Mouse (Mus musculus) myocyte (in vitro differentiated cells): ENCODE results near the gene Lamtor5.
A peak's percentile ranks its signal among the peaks of the same experiment; 100 is the strongest.

ENCODE experiments used
- CEBPB ChIP-seq: IDR thresholded peaks from 2 replicates; pipeline ENCODE4 v1.6.1; 2011; ENCODE audit warnings: mild to moderate bottlenecking, moderate library complexity; ENCODE audit not compliant: poor library complexity, insufficient read depth, severe bottlenecking
- E2F4 ChIP-seq: IDR thresholded peaks from one replicate; pipeline ENCODE4 v1.6.1; 2011; ENCODE audit warnings: mild to moderate bottlenecking, control low read depth, moderate library complexity; ENCODE audit not compliant: insufficient read depth
- MAX ChIP-seq: IDR thresholded peaks from one replicate; pipeline ENCODE4 v1.6.1; 2011; ENCODE audit warnings: low read depth, mild to moderate bottlenecking, control low read depth
- MYOD1 ChIP-seq, 3 experiments: IDR thresholded peaks; one replicate each; pipeline ENCODE4 v1.6.1; 2011; ENCODE audit warnings: control low read depth in 2 of 3, low read depth in 2 of 3, mild to moderate bottlenecking in 2 of 3, moderate library complexity in 1 of 3; ENCODE audit not compliant: insufficient read length in 2 of 3, control insufficient read depth in 1 of 3
- MYOG ChIP-seq, 3 experiments: IDR thresholded peaks; one replicate each; pipeline ENCODE4 v1.6.1; 2011; ENCODE audit warnings: control low read depth in 2 of 3, low read depth in 2 of 3, mild to moderate bottlenecking in 2 of 3; ENCODE audit not compliant: insufficient read length in 2 of 3, control insufficient read depth in 1 of 3, insufficient read depth in 1 of 3
- POLR2A ChIP-seq: IDR thresholded peaks from one replicate; pipeline ENCODE4 v1.6.1; 2011; ENCODE audit warnings: low read depth, mild to moderate bottlenecking, control low read depth, moderate library complexity; ENCODE audit not compliant: insufficient read length
- POLR2AphosphoS2 ChIP-seq: IDR thresholded peaks from one replicate; pipeline ENCODE4 v1.6.1; 2011; ENCODE audit warnings: low read depth, control low read depth; ENCODE audit not compliant: insufficient read length
- SRF ChIP-seq: IDR thresholded peaks from one replicate; pipeline ENCODE4 v1.6.1; 2011; ENCODE audit warnings: low read depth; ENCODE audit not compliant: control insufficient read depth, insufficient read length
- TCF12 ChIP-seq: IDR thresholded peaks from one replicate; pipeline ENCODE4 v1.6.1; 2011; ENCODE audit warnings: mild to moderate bottlenecking, control low read depth; ENCODE audit not compliant: poor library complexity, insufficient read depth, severe bottlenecking
- TCF3 ChIP-seq: IDR thresholded peaks from one replicate; pipeline ENCODE4 v1.6.1; 2011; ENCODE audit warnings: low read depth, control low read depth; ENCODE audit not compliant: insufficient read length
- USF1 ChIP-seq: IDR thresholded peaks from one replicate; pipeline ENCODE4 v1.6.1; 2011; ENCODE audit warnings: low read depth, mild to moderate bottlenecking, control low read depth, moderate library complexity

DNA sequence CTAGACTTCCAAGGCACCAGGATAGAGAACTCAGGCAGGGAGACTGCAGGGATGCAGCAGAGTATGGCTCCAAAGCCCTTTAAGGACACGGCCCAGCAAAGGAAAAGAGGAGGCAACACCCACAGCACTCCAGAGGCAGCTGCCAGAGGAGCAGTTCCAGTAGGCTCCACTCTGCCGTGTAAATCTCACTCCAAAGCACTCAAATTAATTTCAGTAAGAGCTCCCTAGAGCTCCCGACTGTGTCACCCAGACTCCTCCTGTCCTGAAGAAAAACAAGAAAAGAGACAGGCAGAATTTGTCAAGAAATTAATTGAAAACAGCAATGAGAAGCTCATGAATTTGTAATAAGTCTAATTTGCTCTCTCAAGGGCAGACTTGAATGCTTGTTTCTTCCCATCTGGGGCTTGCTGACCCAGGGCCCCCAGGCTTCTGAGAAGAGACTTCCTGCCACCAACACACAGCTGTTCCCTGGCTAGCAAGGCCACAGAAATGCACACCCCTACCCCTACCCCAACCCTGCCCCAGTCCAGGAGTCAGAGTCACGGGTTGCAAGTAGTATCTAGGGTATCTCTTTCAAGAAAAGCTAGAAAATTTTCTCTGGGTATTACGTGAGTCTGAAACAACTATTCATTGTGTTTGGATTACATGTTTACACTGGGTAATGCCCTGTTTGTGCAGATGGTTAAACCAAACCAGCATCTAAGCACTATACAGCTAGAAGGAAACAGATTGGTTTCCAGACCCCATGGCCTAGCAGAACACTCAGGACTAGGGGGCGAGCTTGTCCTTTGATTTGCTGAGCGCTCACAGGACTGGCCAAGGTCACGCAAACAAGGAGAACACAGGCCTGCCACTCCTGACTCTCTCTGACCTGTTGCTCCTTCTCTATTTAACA, 17.5 kb upstream of the Lamtor5 start:
- TF ChIP-seq POLR2A (no peak), MAX (no peak), E2F4 (no peak), USF1 (no peak), CEBPB (no peak), POLR2AphosphoS2 (no peak), TCF3 (peak; percentile 30), MYOD1 (IDR thresholded peaks at IDR 0.05; ENCODE audit: control insufficient read depth in 1 of 3, insufficient read length in 2 of 3, low read depth in 2 of 3) (peak in 2 of 3 experiments; percentile 65 to 86), MYOG (IDR thresholded peaks at IDR 0.05; ENCODE audit: control insufficient read depth in 1 of 3, insufficient read depth in 1 of 3, insufficient read length in 2 of 3, low read depth in 2 of 3) (peak in 2 of 3 experiments; percentile 4 to 87), TCF12 (no peak), SRF (no peak)
